25 mouse cellular contexts compared by ENCODE assay signal in the genomic region with DNA sequence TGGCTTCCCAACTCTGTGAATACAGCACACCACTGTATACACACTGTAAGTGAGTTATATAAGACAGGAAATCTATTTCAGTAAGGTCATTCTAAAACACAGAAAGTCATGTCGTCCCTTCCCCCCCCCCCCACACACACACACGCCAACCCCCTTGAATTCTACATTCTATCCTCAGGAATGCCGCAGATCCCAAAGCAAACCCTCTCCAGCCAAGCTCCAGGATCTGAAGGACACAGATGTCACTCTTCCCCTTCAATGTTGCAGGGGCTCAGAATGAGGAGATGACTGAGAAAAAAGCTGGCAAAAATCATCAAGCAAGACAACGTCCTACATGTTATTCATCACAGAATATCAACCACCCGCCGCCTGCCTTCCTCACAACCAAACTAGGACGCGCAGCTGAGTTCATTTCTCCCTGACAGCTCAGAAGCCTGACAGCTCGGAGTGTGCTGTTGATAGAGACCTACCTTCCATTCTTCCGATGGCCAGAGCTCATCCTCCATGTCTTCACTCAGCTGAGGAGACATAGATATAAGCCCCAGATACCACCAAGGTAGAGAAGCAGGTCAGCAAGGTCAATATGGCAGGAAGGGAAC. TPM values are rescaled to one million over a fixed set of nuclear protein-coding genes. Genes with fewer than 3 reads are reported as not detected.
DNase-seq lines count a peak whose midpoint lies in the region; ATAC-seq lines count a peak whose summit lies in the region.
"Had no signal": no experiment of that assay in that cellular context is flagged by ENCODE, and none has a peak within 500 bp of the region (broad histone marks: within the 10 kb centered on the region; RNA-seq: fewer than 3 reads in every experiment).

No protein-coding gene starts in this region.

- ATAC-seq in lung, embryonic 15.5 days (ENCODE audit: borderline replicate concordance, extremely low read depth, low FRiP score, low TSS enrichment) = peak; percentile 41; the same call in 1 of the 2 replicates
- no peak; the same call in 1 of the 2 replicates for ATAC-seq in heart, embryonic 13.5 days (ENCODE audit: extremely low read depth, insufficient number of reproducible peaks, low FRiP score, low TSS enrichment)
- ATAC-seq in heart, embryonic 16.5 days (replicated peaks; ENCODE audit: extremely low read depth, insufficient read depth, low FRiP score) = peak; percentile 63
- ATAC-seq: forebrain, embryonic 14.5 days; midbrain, embryonic 13.5 days had no signal

- no peak overlapping the region for H3K4me3 ChIP-seq in lung, embryonic 15.5 days
- peak overlapping the region; percentile 33 for H3K4me3 ChIP-seq in heart, embryonic 13.5 days
- peak overlapping the region; percentile 38 for H3K4me3 ChIP-seq in heart, embryonic 16.5 days (ENCODE audit: low read length)
- H3K4me3 ChIP-seq in forebrain, embryonic 10.5 days = no peak overlapping the region
- H3K4me3 ChIP-seq: embryonic facial prominence, embryonic 13.5 days; erythroblast, embryonic 14.5 days; hindbrain, embryonic 13.5 days; limb, embryonic 15.5 days; midbrain, embryonic 13.5 days; stomach, embryonic 15.5 days had no signal

- no peak overlapping the region for H3K9ac ChIP-seq in lung, embryonic 15.5 days
- H3K9ac ChIP-seq in heart, embryonic 13.5 days = peak overlapping the region; percentile 64
- peak overlapping the region; percentile 55 for H3K9ac ChIP-seq in heart, embryonic 16.5 days (ENCODE audit: low read length)
- H3K9ac ChIP-seq: embryonic facial prominence, embryonic 13.5 days; hindbrain, embryonic 13.5 days; limb, embryonic 15.5 days; liver, embryonic 14.5 days; midbrain, embryonic 13.5 days; stomach, embryonic 15.5 days had no signal

- peaks cover 28% of the 10 kb centered on the region for H3K4me1 ChIP-seq in lung, embryonic 15.5 days
- peaks cover 42% of the 10 kb centered on the region for H3K4me1 ChIP-seq in heart, embryonic 13.5 days
- peaks cover 24% of the 10 kb centered on the region for H3K4me1 ChIP-seq in heart, embryonic 16.5 days (ENCODE audit: control insufficient read depth, insufficient read depth, low read length)
- no peaks in the 10 kb centered on the region for H3K4me1 ChIP-seq in forebrain, embryonic 10.5 days
- H3K4me1 ChIP-seq: embryonic facial prominence, embryonic 13.5 days; hindbrain, embryonic 13.5 days; limb, embryonic 15.5 days; midbrain, embryonic 13.5 days; stomach, embryonic 15.5 days had no signal

- no peaks in the 10 kb centered on the region for H3K27me3 ChIP-seq in lung, embryonic 15.5 days
- no peaks in the 10 kb centered on the region for H3K27me3 ChIP-seq in heart, embryonic 13.5 days (replicated peaks)
- H3K27me3 ChIP-seq in heart, embryonic 16.5 days (ENCODE audit: control insufficient read depth, insufficient read depth, low read length) = no peaks in the 10 kb centered on the region
- H3K27me3 ChIP-seq in forebrain, embryonic 10.5 days (ENCODE audit: poor library complexity, severe bottlenecking) = no peaks in the 10 kb centered on the region
- H3K27me3 ChIP-seq: embryonic facial prominence, embryonic 13.5 days; hindbrain, embryonic 13.5 days; limb, embryonic 15.5 days; midbrain, embryonic 13.5 days; stomach, embryonic 15.5 days had no signal

- H3K4me2 ChIP-seq in lung, embryonic 15.5 days = peak overlapping the region; percentile 17
- H3K4me2 ChIP-seq in heart, embryonic 13.5 days = peak overlapping the region; percentile 60
- H3K4me2 ChIP-seq in heart, embryonic 16.5 days (ENCODE audit: low read depth, low read length) = peak overlapping the region; percentile 58
- H3K4me2 ChIP-seq: embryonic facial prominence, embryonic 13.5 days; hindbrain, embryonic 13.5 days; limb, embryonic 15.5 days; midbrain, embryonic 13.5 days; stomach, embryonic 15.5 days had no signal

- WGBS in lung, embryonic 15.5 days = 47% methylated on average over 10 of the region's 10 CpGs
- WGBS in heart, embryonic 13.5 days = 38% methylated on average over 10 of the region's 10 CpGs
- 44% methylated on average over 10 of the region's 10 CpGs for whole genome bisulfite sequencing in heart, embryonic 16.5 days
- 93% methylated on average over 10 of the region's 10 CpGs for WGBS in forebrain, embryonic 10.5 days

- peak overlapping the region; percentile 65 for H3K27ac ChIP-seq in lung, embryonic 15.5 days
- peak overlapping the region; percentile 82 for H3K27ac ChIP-seq in heart, embryonic 13.5 days (replicated peaks)
- peak overlapping the region; percentile 76 for H3K27ac ChIP-seq in heart, embryonic 16.5 days (ENCODE audit: low read length)
- H3K27ac ChIP-seq in forebrain, embryonic 10.5 days = no peak overlapping the region
- H3K27ac ChIP-seq: embryonic facial prominence, embryonic 13.5 days; hindbrain, embryonic 13.5 days; kidney, postnatal 0 days; limb, embryonic 15.5 days; liver, embryonic 14.5 days; midbrain, embryonic 13.5 days; stomach, embryonic 15.5 days had no signal

- H3K9me3 ChIP-seq in lung, embryonic 15.5 days = no peaks in the 10 kb centered on the region
- no peaks in the 10 kb centered on the region for H3K9me3 ChIP-seq in heart, embryonic 13.5 days
- H3K9me3 ChIP-seq in heart, embryonic 16.5 days (replicated peaks; ENCODE audit: control insufficient read depth, low read length) = no peaks in the 10 kb centered on the region
- H3K9me3 ChIP-seq in forebrain, embryonic 10.5 days = no peaks in the 10 kb centered on the region
- H3K9me3 ChIP-seq: embryonic facial prominence, embryonic 13.5 days; hindbrain, embryonic 13.5 days; limb, embryonic 15.5 days; midbrain, embryonic 13.5 days; stomach, embryonic 15.5 days had no signal

- DNase-seq in lung, postnatal 14 days = no peak
- DNase-seq in lung, postnatal 4 days = peak; percentile 50 to 82
- no peak for DNase-seq in cerebellum, adult 9-11 months
- no peak for DNase-seq in forebrain, embryonic 10.5 days (ENCODE audit: extremely low spot score, low spot score)
- DNase-seq: adrenal gland, postnatal 10 days; cerebellum, adult 18-20 months; cerebellum, postnatal 36 days; embryo, embryonic 11 days; gastrocnemius, postnatal 10 days; kidney, adult 11 months; layer of hippocampus, adult 9-11 months; left cerebral cortex, postnatal 4 days; thymus, postnatal 25 days had no signal

- H3K36me3 ChIP-seq in lung, embryonic 15.5 days = no peaks in the 10 kb centered on the region
- no peaks in the 10 kb centered on the region for H3K36me3 ChIP-seq in heart, embryonic 13.5 days
- H3K36me3 ChIP-seq in heart, embryonic 16.5 days (ENCODE audit: control insufficient read depth, insufficient read depth) = no peaks in the 10 kb centered on the region
- H3K36me3 ChIP-seq in forebrain, embryonic 10.5 days (replicated peaks) = no peaks in the 10 kb centered on the region
- H3K36me3 ChIP-seq: embryonic facial prominence, embryonic 13.5 days; hindbrain, embryonic 13.5 days; limb, embryonic 15.5 days; midbrain, embryonic 13.5 days; stomach, embryonic 15.5 days had no signal

RNA-seq across cellular contexts. Expression of a gene that starts 15.7 kb away (rescaled TPM):
- polyA plus RNA-seq in lung, embryonic 15.5 days (2015; fragmentation: Nextera tagmentation; extraction: Ambion mirVana) = 1.4 and 1.5 TPM in 2 replicates
- polyA plus RNA-seq in heart, embryonic 13.5 days (2015; fragmentation: Nextera tagmentation; extraction: Ambion mirVana) = 4.1 and 5.4 TPM in 2 replicates
- polyA plus RNA-seq in heart, embryonic 16.5 days (2015; fragmentation: Nextera tagmentation; extraction: Ambion mirVana) = 5.6 and 6.0 TPM in 2 replicates
- polyA plus RNA-seq in forebrain, embryonic 10.5 days (2016; fragmentation: Nextera tagmentation; extraction: Ambion mirVana) = 0.38 and 0.52 TPM in 2 replicates
- polyA plus RNA-seq: erythroblast, embryonic 14.5 days had no signal

Comparison
In these comparisons a context has a peak if more than half of its experiments do, and no peak if none do; other contexts are left out.
1. DNase-seq: peak in lung, postnatal 4 days (2 of 2); none in lung, postnatal 14 days (single experiment), cerebellum, adult 9-11 months (single experiment) and forebrain, embryonic 10.5 days (single experiment).
2. H3K4me3 ChIP-seq: peak in heart, embryonic 13.5 days (single experiment) and heart, embryonic 16.5 days (single experiment); none in lung, embryonic 15.5 days (single experiment) and forebrain, embryonic 10.5 days (single experiment).
3. Peak in every context shown above with its lines, with median percentiles within 50 percentile points of each other: H3K4me2 ChIP-seq.